Mouse (Mus musculus): ENCODE data around the gene Cdc16. TPM values are rescaled to one million over a fixed set of nuclear protein-coding genes. Genes with fewer than 3 reads are reported as not detected.
A peak's percentile ranks its signal among the peaks of the same experiment; 100 is the strongest.
"Not testable (repeated sequence)": the region's sequence is repeated elsewhere in the genome, so short reads cannot be mapped to it uniquely, and the experiment has no call there.

Cdc16 gene
- 178 and 184 TPM in 2 replicates for polyA plus RNA-seq (2015; fragmentation: Nextera tagmentation; extraction: Ambion mirVana)

DNA sequence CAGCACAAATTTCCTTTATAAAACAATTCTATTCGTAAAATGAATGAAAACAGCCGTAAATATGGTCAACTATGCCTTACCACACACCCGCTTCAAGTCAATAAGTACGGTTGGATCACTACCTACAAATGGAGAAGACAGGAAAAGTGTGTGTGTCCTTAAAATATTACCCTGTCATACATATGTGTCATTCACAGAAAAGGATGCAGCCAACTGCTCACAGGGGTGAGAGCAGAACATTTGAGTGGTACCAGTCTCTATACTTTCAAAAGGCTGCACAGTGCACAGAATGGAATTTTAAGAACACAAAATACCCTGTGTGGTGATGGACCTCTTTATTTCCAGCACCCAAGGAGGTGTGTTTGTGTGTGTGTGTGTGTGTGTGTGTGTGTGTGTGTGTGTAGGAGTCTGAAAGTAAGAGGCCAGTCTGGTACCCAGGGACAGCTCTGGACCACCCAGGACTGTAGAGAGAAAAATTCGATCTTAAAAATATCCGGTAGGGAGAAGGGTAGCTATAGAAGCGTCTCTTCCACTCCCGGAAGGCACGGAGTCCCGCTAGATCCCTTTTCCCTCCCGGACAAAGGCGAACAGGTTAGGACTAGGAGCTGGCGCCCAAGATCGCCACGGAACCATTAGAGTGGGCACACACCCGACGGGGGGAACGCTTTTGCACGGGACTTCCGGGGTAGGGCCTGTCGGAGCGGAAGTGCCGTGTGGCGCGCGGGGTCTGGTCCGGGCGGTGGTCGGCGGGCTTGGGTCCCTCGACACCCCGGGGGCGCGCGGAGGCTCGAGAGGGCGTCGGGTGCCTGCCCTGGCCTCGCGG lies at the start of gene Cdc16:
Cdc16 (plus strand) TSS at position 695 of the 823 bp plus-strand sequence.
- peak within 1 kb of the TSS; percentile 99 for H3K4me3 ChIP-seq (replicated peaks)
- H3K27ac ChIP-seq, result peak within 1 kb of the TSS; percentile 93

GRCm38 (mm10) chr8:13708514-13708913 lies 49.0 kb upstream of the Cdc16 start:
- Histone ChIP-seq H3K9ac (no peak overlapping the region), H3K4me3 (replicated peaks) (no peak overlapping the region), H3K36me3 (no peaks in the 10 kb centered on the region), H3K27me3 (no peaks in the 10 kb centered on the region), H3K4me1 (peaks cover 5% of the 10 kb centered on the region), H3K4me2 (no peak overlapping the region), H3K9me3 (replicated peaks) (no peaks in the 10 kb centered on the region), H3K27ac (no peak overlapping the region)
- ATAC-seq (replicated peaks; ENCODE audit: low FRiP score), result no peak
- WGBS, result 90% methylated on average over 5 of the region's 5 CpGs

More for the DNA sequence above, at the start of gene Cdc16:
- 7% methylated on average over 40 of the region's 40 CpGs for WGBS
- Histone ChIP-seq H3K36me3 (peaks cover 18% of the 10 kb centered on the region), H3K4me2 (peak within 1 kb of the TSS; percentile 82), H3K27me3 (no peaks in the 10 kb centered on the region), H3K9ac (peak within 1 kb of the TSS; percentile 96), H3K4me1 (peaks cover 19% of the 10 kb centered on the region), H3K9me3 (replicated peaks) (no peaks in the 10 kb centered on the region)
- peak; percentile 96 for ATAC-seq (replicated peaks; ENCODE audit: low FRiP score)

- no peaks in the 10 kb centered on the region for H3K27me3 ChIP-seq
- 94% methylated on average over 8 of the region's 8 CpGs for WGBS
- no peaks in the 10 kb centered on the region for H3K9me3 ChIP-seq (replicated peaks)
- no peak overlapping the region for H3K9ac ChIP-seq
- no peak for ATAC-seq (replicated peaks; ENCODE audit: low FRiP score)
- no peaks in the 10 kb centered on the region for H3K4me1 ChIP-seq
- no peak overlapping the region for H3K4me3 ChIP-seq (replicated peaks)
- H3K4me2 ChIP-seq, result no peak overlapping the region
- no peak overlapping the region for H3K27ac ChIP-seq
- H3K36me3 ChIP-seq, result no peaks in the 10 kb centered on the region
Observed at GRCm38 (mm10) chr8:13718980-13719379, 38.5 kb upstream of the Cdc16 start.

- H3K27ac ChIP-seq, result no peak overlapping the region
- no peak overlapping the region for H3K9ac ChIP-seq
- no peak for ATAC-seq (replicated peaks; ENCODE audit: low FRiP score)
- H3K36me3 ChIP-seq, result no peaks in the 10 kb centered on the region
- H3K9me3 ChIP-seq (replicated peaks), result no peaks in the 10 kb centered on the region
- H3K4me2 ChIP-seq, result no peak overlapping the region
- no peak overlapping the region for H3K4me3 ChIP-seq (replicated peaks)
- H3K27me3 ChIP-seq, result no peaks in the 10 kb centered on the region
- H3K4me1 ChIP-seq, result no peaks in the 10 kb centered on the region
Observed at GRCm38 (mm10) chr8:13725722-13726121, 31.8 kb upstream of the Cdc16 start.

GRCm38 (mm10) chr8:13727469-13728094 lies 29.9 kb upstream of the Cdc16 start:
- H3K4me2 ChIP-seq, result no peak overlapping the region
- no peaks in the 10 kb centered on the region for H3K4me1 ChIP-seq
- no peak overlapping the region for H3K27ac ChIP-seq
- ATAC-seq (replicated peaks; ENCODE audit: low FRiP score), result no peak
- no peaks in the 10 kb centered on the region for H3K36me3 ChIP-seq
- 51% methylated on average over 10 of the region's 10 CpGs for WGBS
- no peaks in the 10 kb centered on the region for H3K27me3 ChIP-seq
- H3K9ac ChIP-seq, result no peak overlapping the region
- no peaks in the 10 kb centered on the region for H3K9me3 ChIP-seq (replicated peaks)
- no peak overlapping the region for H3K4me3 ChIP-seq (replicated peaks)

DNA sequence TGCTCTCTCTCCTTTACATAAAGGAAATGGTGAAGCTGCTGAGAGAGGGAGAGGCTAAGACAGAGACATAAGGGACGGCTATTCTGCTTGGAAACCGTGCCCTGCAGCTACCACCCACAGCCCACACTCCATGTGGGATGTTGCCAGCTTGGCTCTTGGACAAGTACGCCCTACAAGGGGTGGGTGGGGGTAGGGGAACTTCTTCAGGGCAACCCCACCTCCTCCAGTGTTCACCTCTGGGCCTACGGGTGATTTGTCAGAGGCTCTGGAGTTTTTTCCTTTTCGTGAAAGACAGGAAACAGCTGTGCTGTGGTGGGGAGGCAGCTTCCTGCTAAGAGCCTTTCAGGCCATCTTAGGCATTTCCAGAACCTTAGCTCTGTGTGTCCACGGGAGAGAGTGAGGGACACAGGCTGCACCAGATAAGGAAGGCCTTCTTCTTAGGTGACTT lies 17.1 kb upstream of the Cdc16 start:
- no peaks in the 10 kb centered on the region for H3K9me3 ChIP-seq (replicated peaks)
- ATAC-seq (replicated peaks; ENCODE audit: low FRiP score), result peak; percentile 78
- H3K27me3 ChIP-seq, result no peaks in the 10 kb centered on the region
- no peak overlapping the region for H3K4me2 ChIP-seq
- H3K4me1 ChIP-seq, result peaks cover 10% of the 10 kb centered on the region
- peak overlapping the region; percentile 75 for H3K27ac ChIP-seq
- no peak overlapping the region for H3K9ac ChIP-seq
- no peaks in the 10 kb centered on the region for H3K36me3 ChIP-seq
- H3K4me3 ChIP-seq (replicated peaks), result no peak overlapping the region
- 8% methylated on average over 6 of the region's 6 CpGs for WGBS

GRCm38 (mm10) chr8:13740817-13741613 lies 16.5 kb upstream of the Cdc16 start:
- H3K9ac ChIP-seq, result no peak overlapping the region
- no peak overlapping the region for H3K4me3 ChIP-seq (replicated peaks)
- peaks cover 12% of the 10 kb centered on the region for H3K4me1 ChIP-seq
- peak overlapping the region; percentile 75 for H3K27ac ChIP-seq
- H3K36me3 ChIP-seq, result no peaks in the 10 kb centered on the region
- H3K4me2 ChIP-seq, result no peak overlapping the region
- no peaks in the 10 kb centered on the region for H3K27me3 ChIP-seq
- WGBS, result 69% methylated on average over 7 of the region's 7 CpGs
- ATAC-seq (replicated peaks; ENCODE audit: low FRiP score), result no peak
- no peaks in the 10 kb centered on the region for H3K9me3 ChIP-seq (replicated peaks)

DNA sequence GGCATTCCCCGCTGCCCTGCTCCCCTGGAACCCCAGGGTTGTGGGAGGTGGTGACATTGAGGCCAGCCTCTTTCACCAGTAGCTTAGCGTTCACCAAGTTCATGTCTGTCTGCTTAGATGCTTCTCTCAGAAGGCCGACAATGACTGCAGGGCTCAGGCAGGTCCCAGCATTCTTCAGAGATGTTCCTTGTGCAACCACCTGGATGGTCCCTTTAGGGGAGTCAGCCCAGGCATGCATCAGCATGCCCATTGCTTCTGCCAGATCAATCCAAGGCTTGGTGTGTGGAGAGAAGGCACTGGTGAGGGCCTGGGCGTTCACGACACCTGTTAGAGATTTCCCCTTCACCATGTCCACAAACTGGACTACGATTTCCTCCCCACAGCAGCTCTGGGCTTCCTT lies 11.3 kb upstream of the Cdc16 start:
- H3K36me3 ChIP-seq; H3K27me3 ChIP-seq; H3K4me3 ChIP-seq (replicated peaks); H3K9ac ChIP-seq; H3K4me2 ChIP-seq; H3K9me3 ChIP-seq (replicated peaks); ATAC-seq (replicated peaks; ENCODE audit: low FRiP score); H3K27ac ChIP-seq: not testable (repeated sequence)
- H3K4me1 ChIP-seq, result peaks cover 17% of the 10 kb centered on the region
- WGBS, result 85% methylated on average over 5 of the region's 6 CpGs

DNA sequence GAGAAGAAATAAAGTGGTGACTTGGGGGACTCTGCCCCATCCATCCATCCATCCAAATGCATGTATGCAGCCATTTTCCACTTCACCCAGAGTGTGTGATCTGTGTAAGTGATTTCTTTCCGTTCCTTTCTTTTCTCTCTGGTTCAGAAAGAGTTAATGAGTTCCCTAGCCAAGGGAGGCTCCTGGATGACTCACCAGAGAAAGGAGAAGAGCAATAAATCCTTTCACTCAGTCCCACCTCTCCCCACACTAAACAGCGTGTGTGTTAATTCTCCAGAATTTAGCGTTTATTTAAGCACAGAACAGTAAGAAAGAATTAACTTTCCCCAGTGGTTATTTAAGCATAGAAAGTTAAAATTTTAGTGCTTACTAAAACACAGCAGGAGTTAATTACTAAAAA lies 9.8 kb upstream of the Cdc16 start:
- H3K4me1 ChIP-seq, result peaks cover 17% of the 10 kb centered on the region
- H3K27ac ChIP-seq, result peak overlapping the region; percentile 48; the same call in 1 of the 2 replicates
- H3K9me3 ChIP-seq (replicated peaks), result no peaks in the 10 kb centered on the region
- H3K4me2 ChIP-seq, result peak overlapping the region; percentile 25; the same call in 1 of the 2 replicates
- no peaks in the 10 kb centered on the region for H3K36me3 ChIP-seq
- H3K27me3 ChIP-seq, result no peaks in the 10 kb centered on the region
- 0% methylated on average over 3 of the region's 3 CpGs for WGBS
- no peak for ATAC-seq (replicated peaks; ENCODE audit: low FRiP score)
- no peak overlapping the region for H3K4me3 ChIP-seq (replicated peaks)
- H3K9ac ChIP-seq, result no peak overlapping the region

- H3K9ac ChIP-seq, result no peak overlapping the region
- 25% methylated on average over 2 of the region's 2 CpGs for WGBS
- H3K9me3 ChIP-seq (replicated peaks), result no peaks in the 10 kb centered on the region
- no peak overlapping the region for H3K4me2 ChIP-seq
- H3K4me1 ChIP-seq, result peaks cover 10% of the 10 kb centered on the region
- H3K27me3 ChIP-seq, result no peaks in the 10 kb centered on the region
- no peaks in the 10 kb centered on the region for H3K36me3 ChIP-seq
- ATAC-seq (replicated peaks; ENCODE audit: low FRiP score), result no peak
- no peak overlapping the region for H3K4me3 ChIP-seq (replicated peaks)
- no peak overlapping the region for H3K27ac ChIP-seq
Observed at GRCm38 (mm10) chr8:13753680-13754079, 3.8 kb upstream of the Cdc16 start.

DNA sequence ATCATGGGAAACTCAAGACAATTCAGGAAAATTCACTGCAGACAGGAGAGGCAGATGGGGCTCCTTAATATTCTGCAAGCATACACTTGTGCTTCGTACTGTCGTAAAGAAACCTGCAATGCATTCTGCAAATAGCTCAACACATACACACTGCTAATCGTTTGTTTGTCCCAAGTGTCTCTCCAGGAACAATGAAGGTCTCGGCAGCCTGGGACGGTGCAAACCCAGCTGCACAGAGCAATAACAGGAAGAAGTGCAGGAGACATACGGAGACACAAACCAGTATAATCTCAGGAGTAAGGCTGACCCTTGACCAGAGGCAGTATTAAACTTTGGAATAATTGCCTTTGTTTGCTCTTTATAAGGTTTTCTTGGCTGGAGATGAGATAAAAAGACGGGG lies 996 bp upstream of the Cdc16 start:
- H3K27ac ChIP-seq, result no peak overlapping the region
- H3K9ac ChIP-seq, result no peak overlapping the region
- peaks cover 19% of the 10 kb centered on the region for H3K4me1 ChIP-seq
- no peak overlapping the region for H3K4me2 ChIP-seq
- no peaks in the 10 kb centered on the region for H3K9me3 ChIP-seq (replicated peaks)
- H3K4me3 ChIP-seq (replicated peaks), result no peak overlapping the region
- ATAC-seq (replicated peaks; ENCODE audit: low FRiP score), result no peak
- peaks cover 12% of the 10 kb centered on the region for H3K36me3 ChIP-seq
- 67% methylated on average over 7 of the region's 7 CpGs for WGBS
- no peaks in the 10 kb centered on the region for H3K27me3 ChIP-seq

Measured in kidney, embryonic 15.5 days (tissue).